Mouse (Mus musculus): Measurements from ENCODE around the gene Tpp2.

DNA sequence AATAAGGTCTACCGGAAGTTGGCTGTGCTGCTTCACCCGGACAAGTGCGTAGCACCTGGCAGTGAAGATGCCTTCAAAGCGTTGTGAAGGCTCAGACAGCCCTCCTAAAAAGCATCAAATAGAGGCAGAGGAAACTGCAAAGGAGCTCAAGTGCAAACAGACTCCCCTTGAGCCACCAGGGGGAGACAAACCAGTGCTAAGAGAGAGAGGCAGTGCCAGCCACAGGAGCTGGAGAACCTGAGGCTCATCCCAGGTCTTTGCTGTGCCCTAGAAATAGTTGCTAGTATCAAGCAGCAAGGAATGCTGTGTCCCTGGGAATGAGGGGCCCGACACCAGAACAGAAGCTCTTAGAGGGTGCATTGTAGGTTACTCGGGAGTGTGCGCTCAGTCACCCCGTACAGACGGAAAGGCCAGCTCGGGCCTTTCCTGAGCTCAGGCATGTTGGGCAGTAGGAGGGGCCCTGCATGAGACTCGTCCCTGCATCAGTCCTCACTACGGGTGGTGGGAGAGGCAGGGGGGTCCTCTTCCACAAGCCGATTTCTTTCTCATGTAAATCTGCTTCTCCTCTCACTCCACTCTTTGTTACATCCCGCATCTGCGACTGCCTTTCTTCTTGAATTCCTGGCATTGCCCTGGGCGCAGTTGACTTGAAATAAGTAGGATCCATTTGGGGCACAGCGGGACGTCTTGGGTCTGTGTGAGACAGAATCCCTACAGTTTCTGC is 34.3 kb upstream of the Tpp2 start:
- TF ChIP-seq CEBPB (IDR thresholded peaks at IDR 0.05; ENCODE audit: insufficient read depth, poor library complexity, severe bottlenecking) (no peak), MYOD1 (IDR thresholded peaks at IDR 0.05; ENCODE audit: control insufficient read depth in 1 of 3, insufficient read length in 2 of 3, low read depth in 2 of 3) (no peak), POLR2A (IDR thresholded peaks at IDR 0.05; ENCODE audit: insufficient read length, low read depth) (no peak), E2F4 (IDR thresholded peaks at IDR 0.05; ENCODE audit: insufficient read depth) (no peak), TCF12 (IDR thresholded peaks at IDR 0.05; ENCODE audit: insufficient read depth, poor library complexity, severe bottlenecking) (no peak), USF1 (IDR thresholded peaks at IDR 0.05; ENCODE audit: low read depth) (no peak), MAX (IDR thresholded peaks at IDR 0.05; ENCODE audit: low read depth) (no peak), POLR2AphosphoS2 (IDR thresholded peaks at IDR 0.05; ENCODE audit: insufficient read length, low read depth) (no peak), SRF (IDR thresholded peaks at IDR 0.05; ENCODE audit: control insufficient read depth, insufficient read length, low read depth) (no peak), REST (IDR thresholded peaks at IDR 0.05; ENCODE audit: insufficient read depth, insufficient read length) (no peak), MYOG (IDR thresholded peaks at IDR 0.05; ENCODE audit: control insufficient read depth in 1 of 3, insufficient read depth in 1 of 3, insufficient read length in 2 of 3, low read depth in 2 of 3) (no peak), TCF3 (IDR thresholded peaks at IDR 0.05; ENCODE audit: insufficient read length, low read depth) (no peak)

Measured in myocyte (in vitro differentiated cells).